Mouse (Mus musculus): ENCODE measurements at regions not wholly inside any gene's neighbourhood (a gene's known extent, or its start where the extent isn't known, plus 50 kb on each side); places are given as distances from the start of the nearest gene placed in this dataset.

DNA sequence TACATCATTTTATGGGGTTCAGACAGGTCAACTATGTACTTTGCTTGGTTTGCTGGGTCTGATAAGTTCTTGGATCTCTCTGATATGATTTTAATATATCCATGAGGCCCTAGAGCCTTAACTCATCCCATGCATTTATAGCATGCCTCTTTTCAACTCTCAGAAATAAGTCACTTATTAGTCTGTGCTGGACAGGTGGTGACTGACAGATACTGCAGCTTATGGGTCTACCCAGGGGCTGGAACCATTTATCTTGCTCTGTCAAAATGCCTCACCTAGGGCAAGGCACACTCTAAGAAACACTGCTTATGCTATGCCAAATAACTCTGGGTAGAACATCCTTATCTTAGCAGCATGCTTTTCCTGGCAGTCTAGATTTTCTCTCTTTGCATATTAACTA, 225.6 kb downstream of the Mbnl1 start:
- DNase-seq = no peak
- Histone ChIP-seq H3K27ac (ENCODE audit: control insufficient read depth, insufficient read depth, low read length) (no peak overlapping the region), H3K27me3 (ENCODE audit: control insufficient read depth, insufficient read depth, low read length) (no peaks in the 10 kb centered on the region), H3K4me3 (ENCODE audit: control insufficient read depth, insufficient read depth, low read length) (no peak overlapping the region), H3K4me1 (replicated peaks; ENCODE audit: control insufficient read depth, insufficient read depth, low read length) (no peaks in the 10 kb centered on the region), H3K36me3 (ENCODE audit: control insufficient read depth, insufficient read depth, low read length) (no peaks in the 10 kb centered on the region)
- TF ChIP-seq CTCF (IDR thresholded peaks at IDR 0.05; ENCODE audit: borderline replicate concordance, control insufficient read depth, extremely low read depth, insufficient read depth, low read length, poor library complexity) (no peak), POLR2A (IDR thresholded peaks at IDR 0.05; ENCODE audit: control insufficient read depth, extremely low read depth, insufficient read depth, low read length, poor library complexity) (no peak)

DNA sequence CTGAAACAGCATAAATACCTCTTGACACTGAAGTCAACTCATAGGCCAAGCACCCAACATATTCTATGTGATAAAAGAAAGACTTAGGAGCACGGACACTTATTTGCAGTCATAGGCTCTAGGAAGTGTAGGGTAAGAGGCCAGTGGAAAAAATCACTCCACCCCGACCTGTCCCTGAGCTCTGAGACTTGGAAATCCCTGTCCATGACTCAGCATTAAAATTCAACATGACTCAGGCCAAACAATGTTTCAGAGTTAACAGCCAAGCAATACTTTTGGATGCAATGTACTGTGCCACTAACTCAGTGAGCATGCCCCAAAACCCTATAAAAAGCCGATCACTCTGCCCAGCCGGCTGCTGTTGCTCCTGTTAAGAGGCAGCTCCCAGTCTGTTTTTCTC, 234.5 kb downstream of the Mbnl1 start:
- Histone ChIP-seq H3K27ac (ENCODE audit: control insufficient read depth, insufficient read depth, low read length) (no peak overlapping the region), H3K4me1 (replicated peaks; ENCODE audit: control insufficient read depth, insufficient read depth, low read length) (no peaks in the 10 kb centered on the region), H3K36me3 (ENCODE audit: control insufficient read depth, insufficient read depth, low read length) (no peaks in the 10 kb centered on the region), H3K4me3 (ENCODE audit: control insufficient read depth, insufficient read depth, low read length) (no peak overlapping the region), H3K27me3 (ENCODE audit: control insufficient read depth, insufficient read depth, low read length) (no peaks in the 10 kb centered on the region)
- WGBS = 95% methylated on average over 4 of the region's 4 CpGs
- DNase-seq = no peak
- TF ChIP-seq POLR2A (IDR thresholded peaks at IDR 0.05; ENCODE audit: control insufficient read depth, extremely low read depth, insufficient read depth, low read length, poor library complexity) (no peak), CTCF (IDR thresholded peaks at IDR 0.05; ENCODE audit: borderline replicate concordance, control insufficient read depth, extremely low read depth, insufficient read depth, low read length, poor library complexity) (no peak)

DNA sequence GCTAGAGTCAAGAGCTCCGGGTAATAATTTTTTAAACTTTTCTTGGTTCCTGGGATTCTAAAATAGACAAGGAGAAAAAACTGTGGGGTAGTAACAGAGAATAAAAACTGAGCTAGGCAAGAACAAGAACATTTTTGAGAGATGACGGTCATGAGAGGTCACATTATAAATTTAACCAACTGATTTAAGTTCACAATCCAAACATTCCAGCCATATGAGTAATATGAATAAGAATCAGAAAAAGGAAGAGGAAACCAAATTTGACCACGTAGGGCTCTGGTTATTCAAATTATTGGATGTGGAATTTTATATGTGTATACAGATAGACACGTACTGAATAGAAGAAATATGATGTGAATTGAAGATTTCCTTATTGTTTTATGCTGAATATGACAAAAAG, 240.3 kb downstream of the Mbnl1 start:
- TF ChIP-seq CTCF (IDR thresholded peaks at IDR 0.05; ENCODE audit: borderline replicate concordance, control insufficient read depth, extremely low read depth, insufficient read depth, low read length, poor library complexity) (no peak), POLR2A (IDR thresholded peaks at IDR 0.05; ENCODE audit: control insufficient read depth, extremely low read depth, insufficient read depth, low read length, poor library complexity) (no peak)
- no peaks in the 10 kb centered on the region for H3K27me3 ChIP-seq (ENCODE audit: control insufficient read depth, insufficient read depth, low read length)
- DNase-seq = no peak
- H3K27ac ChIP-seq (ENCODE audit: control insufficient read depth, insufficient read depth, low read length) = no peak overlapping the region
- H3K4me1 ChIP-seq (replicated peaks; ENCODE audit: control insufficient read depth, insufficient read depth, low read length) = no peaks in the 10 kb centered on the region
- no peak overlapping the region for H3K4me3 ChIP-seq (ENCODE audit: control insufficient read depth, insufficient read depth, low read length)
- H3K36me3 ChIP-seq (ENCODE audit: control insufficient read depth, insufficient read depth, low read length) = no peaks in the 10 kb centered on the region
- 92% methylated on average over 4 of the region's 4 CpGs for WGBS

DNA sequence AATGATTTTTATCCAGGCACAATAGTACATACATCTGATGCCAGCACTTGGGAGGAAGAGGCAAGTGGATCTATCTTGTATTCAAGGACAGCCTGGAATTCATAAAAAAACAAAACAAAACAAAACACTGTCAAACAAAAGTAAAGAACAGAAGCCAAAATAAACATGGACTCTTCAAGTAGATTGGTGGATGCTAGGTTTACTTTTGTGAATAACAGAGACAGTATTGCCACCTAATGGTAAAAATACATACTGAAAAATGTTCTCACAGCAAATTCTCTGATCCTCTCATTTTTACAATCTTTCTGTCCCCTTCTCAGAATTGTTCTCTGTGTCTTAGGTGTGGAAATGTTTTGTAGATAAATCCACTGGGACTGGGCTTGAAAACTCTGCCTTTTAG, 247.7 kb downstream of the Mbnl1 start:
- Histone ChIP-seq H3K36me3 (ENCODE audit: control insufficient read depth, insufficient read depth, low read length) (no peaks in the 10 kb centered on the region), H3K27ac (ENCODE audit: control insufficient read depth, insufficient read depth, low read length) (no peak overlapping the region), H3K4me3 (ENCODE audit: control insufficient read depth, insufficient read depth, low read length) (no peak overlapping the region), H3K4me1 (replicated peaks; ENCODE audit: control insufficient read depth, insufficient read depth, low read length) (no peaks in the 10 kb centered on the region), H3K27me3 (ENCODE audit: control insufficient read depth, insufficient read depth, low read length) (no peaks in the 10 kb centered on the region)
- TF ChIP-seq POLR2A (IDR thresholded peaks at IDR 0.05; ENCODE audit: control insufficient read depth, extremely low read depth, insufficient read depth, low read length, poor library complexity) (no peak), CTCF (IDR thresholded peaks at IDR 0.05; ENCODE audit: borderline replicate concordance, control insufficient read depth, extremely low read depth, insufficient read depth, low read length, poor library complexity) (no peak)
- no peak for DNase-seq

DNA sequence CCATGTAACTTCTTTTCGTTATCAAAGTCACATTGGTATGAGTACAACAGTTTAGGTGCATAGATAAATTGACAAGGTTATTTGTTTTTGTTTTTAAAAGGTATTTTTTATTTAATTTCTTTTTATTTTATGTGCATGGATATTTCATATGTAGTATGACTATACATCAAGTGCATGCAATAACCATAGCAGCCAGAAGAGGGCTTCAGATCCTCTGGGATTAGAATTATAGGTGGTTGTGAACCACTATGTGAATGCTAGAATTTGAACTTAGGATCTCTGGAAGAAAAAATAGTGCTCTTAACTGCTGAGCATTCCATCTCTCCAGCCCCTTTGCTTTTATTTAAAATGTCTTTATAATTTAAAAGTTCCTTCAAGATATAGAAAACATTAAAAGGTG, 258.7 kb downstream of the Mbnl1 start:
- WGBS = 94% methylated on average over 1 of the region's 1 CpGs
- Histone ChIP-seq H3K27ac (ENCODE audit: control insufficient read depth, insufficient read depth, low read length) (no peak overlapping the region), H3K4me3 (ENCODE audit: control insufficient read depth, insufficient read depth, low read length) (no peak overlapping the region), H3K36me3 (ENCODE audit: control insufficient read depth, insufficient read depth, low read length) (no peaks in the 10 kb centered on the region), H3K27me3 (ENCODE audit: control insufficient read depth, insufficient read depth, low read length) (no peaks in the 10 kb centered on the region), H3K4me1 (replicated peaks; ENCODE audit: control insufficient read depth, insufficient read depth, low read length) (no peaks in the 10 kb centered on the region)
- DNase-seq = no peak
- TF ChIP-seq POLR2A (IDR thresholded peaks at IDR 0.05; ENCODE audit: control insufficient read depth, extremely low read depth, insufficient read depth, low read length, poor library complexity) (no peak), CTCF (IDR thresholded peaks at IDR 0.05; ENCODE audit: borderline replicate concordance, control insufficient read depth, extremely low read depth, insufficient read depth, low read length, poor library complexity) (no peak)

DNA sequence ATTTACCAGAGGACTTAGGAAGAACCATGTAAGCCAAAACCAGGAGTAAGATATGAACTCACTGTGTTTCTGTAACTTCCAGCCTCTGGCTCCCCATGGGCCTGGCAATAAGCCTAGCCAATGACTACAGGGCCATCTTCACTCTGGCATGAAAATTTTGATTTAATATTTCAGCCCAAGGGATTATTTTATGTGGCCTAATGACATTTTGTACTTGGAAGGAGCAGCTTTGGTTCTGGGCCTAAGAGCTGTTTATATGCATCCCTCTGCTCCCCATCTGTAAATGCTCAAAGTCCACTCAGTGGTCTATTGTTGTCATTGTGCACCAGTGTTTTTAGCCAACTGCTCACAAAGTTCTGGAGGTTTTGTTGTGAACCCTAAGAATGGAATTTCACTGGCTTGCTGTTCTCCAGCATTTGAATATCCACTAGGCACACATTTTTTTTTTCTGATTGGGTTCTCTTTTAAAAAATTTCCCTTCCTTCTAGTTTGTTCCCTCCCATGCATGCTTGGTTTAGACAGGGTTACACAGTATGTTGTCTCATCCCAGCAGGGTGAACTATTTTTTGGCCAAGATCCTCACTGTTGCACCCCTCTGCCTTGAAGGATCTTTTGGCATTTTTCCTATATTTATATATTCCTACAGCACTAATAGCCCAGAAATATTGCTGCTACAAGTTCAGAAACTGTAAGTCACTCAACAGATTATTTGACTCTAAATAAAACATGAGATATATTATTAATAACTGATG, 261.9 kb upstream of the P2ry1 start:
- H3K27me3 ChIP-seq (ENCODE audit: control insufficient read depth, insufficient read depth, low read length) = no peaks in the 10 kb centered on the region
- no peak for DNase-seq
- no peak overlapping the region for H3K27ac ChIP-seq (ENCODE audit: control insufficient read depth, insufficient read depth, low read length)
- H3K4me1 ChIP-seq (replicated peaks; ENCODE audit: control insufficient read depth, insufficient read depth, low read length) = no peaks in the 10 kb centered on the region
- no peak for TF ChIP-seq POLR2A (IDR thresholded peaks at IDR 0.05; ENCODE audit: control insufficient read depth, extremely low read depth, insufficient read depth, low read length, poor library complexity)
- TF ChIP-seq CTCF (IDR thresholded peaks at IDR 0.05; ENCODE audit: borderline replicate concordance, control insufficient read depth, extremely low read depth, insufficient read depth, low read length, poor library complexity) = no peak
- no peak overlapping the region for H3K4me3 ChIP-seq (ENCODE audit: control insufficient read depth, insufficient read depth, low read length)
- no peaks in the 10 kb centered on the region for H3K36me3 ChIP-seq (ENCODE audit: control insufficient read depth, insufficient read depth, low read length)

DNA sequence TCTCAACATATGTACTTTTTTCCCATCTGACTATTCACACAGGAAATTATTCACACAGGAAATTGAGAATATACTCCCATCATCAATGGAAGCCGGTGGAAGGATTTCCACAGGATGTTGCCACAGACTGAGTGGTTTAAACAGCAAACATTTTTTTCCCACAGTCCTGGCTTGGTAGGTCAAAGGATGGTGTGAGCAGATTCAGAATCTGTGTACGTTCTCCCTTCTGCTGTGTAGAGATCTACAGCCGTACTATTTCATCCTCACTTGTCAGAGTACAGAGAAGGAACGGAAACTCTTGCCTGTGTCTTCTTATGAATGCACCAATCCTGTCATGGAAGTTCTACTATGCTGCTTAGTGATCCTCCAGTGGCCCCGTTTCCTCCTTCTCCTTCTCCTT, 261.2 kb upstream of the P2ry1 start:
- WGBS = 86% methylated on average over 5 of the region's 5 CpGs
- H3K27ac ChIP-seq (ENCODE audit: control insufficient read depth, insufficient read depth, low read length) = no peak overlapping the region
- TF ChIP-seq POLR2A (IDR thresholded peaks at IDR 0.05; ENCODE audit: control insufficient read depth, extremely low read depth, insufficient read depth, low read length, poor library complexity) (no peak), CTCF (IDR thresholded peaks at IDR 0.05; ENCODE audit: borderline replicate concordance, control insufficient read depth, extremely low read depth, insufficient read depth, low read length, poor library complexity) (no peak)
- no peaks in the 10 kb centered on the region for H3K4me1 ChIP-seq (replicated peaks; ENCODE audit: control insufficient read depth, insufficient read depth, low read length)
- no peak for DNase-seq
- H3K27me3 ChIP-seq (ENCODE audit: control insufficient read depth, insufficient read depth, low read length) = no peaks in the 10 kb centered on the region
- no peaks in the 10 kb centered on the region for H3K36me3 ChIP-seq (ENCODE audit: control insufficient read depth, insufficient read depth, low read length)
- no peak overlapping the region for H3K4me3 ChIP-seq (ENCODE audit: control insufficient read depth, insufficient read depth, low read length)

Data from thymus, adult 2 months (tissue).